ENCODE assay signal across 8 mouse cellular contexts in the genomic region with DNA sequence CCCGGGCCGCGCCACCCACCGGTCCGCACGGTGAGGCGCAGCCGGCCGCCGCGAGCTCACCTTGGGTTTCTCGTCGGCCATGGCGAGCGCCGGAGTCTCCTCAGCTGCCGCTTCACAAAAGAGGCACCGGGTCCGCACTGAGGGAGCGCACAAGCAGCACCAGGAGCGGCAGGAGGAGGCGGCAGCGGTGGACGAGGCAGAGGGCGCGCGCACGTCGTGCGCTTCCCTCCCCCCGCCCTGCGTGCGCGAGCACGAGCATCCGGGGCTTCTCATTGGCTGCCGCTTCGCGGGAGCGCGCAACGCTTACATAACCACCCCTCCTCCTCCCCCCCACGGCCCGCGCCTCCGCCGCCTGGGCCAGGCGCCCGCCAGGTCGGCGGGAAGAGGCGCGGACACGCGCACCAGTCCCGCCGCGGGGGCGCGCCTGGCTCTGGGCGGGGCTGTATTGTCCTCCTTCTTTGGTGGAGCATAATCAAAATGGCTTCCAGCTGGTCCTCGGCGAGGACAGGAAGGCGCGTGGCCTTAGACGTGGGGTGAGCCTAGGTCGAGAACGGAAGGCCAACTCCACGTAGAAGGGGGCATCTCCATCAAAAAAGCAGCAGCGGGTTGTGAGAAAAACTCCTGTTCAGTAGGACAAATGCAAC. TPM values are rescaled to one million over a fixed set of nuclear protein-coding genes. Genes with fewer than 3 reads are reported as not detected.
DNase-seq lines count a peak whose midpoint lies in the region; ATAC-seq and TF ChIP-seq lines count a peak whose summit lies in the region.

Gene Sumo2, minus strand, starts transcription at position 239 of the 644 bp plus-strand sequence.

- peak within 1 kb of the TSS; percentile 100 for H3K9ac ChIP-seq in heart, embryonic 12.5 days
- H3K9ac ChIP-seq in kidney, postnatal 0 days (ENCODE audit: low read depth, low read length): peak within 1 kb of the TSS; percentile 96
- H3K9ac ChIP-seq in liver, embryonic 11.5 days (ENCODE audit: low read depth, low read length): peak within 1 kb of the TSS; percentile 99
- H3K9ac ChIP-seq in stomach, embryonic 14.5 days (replicated peaks; ENCODE audit: low read depth, low read length): peak within 1 kb of the TSS; percentile 93

- no peaks in the 10 kb centered on the region for H3K9me3 ChIP-seq in heart, embryonic 12.5 days (replicated peaks)
- H3K9me3 ChIP-seq in kidney, postnatal 0 days (replicated peaks; ENCODE audit: low read length): no peaks in the 10 kb centered on the region
- no peaks in the 10 kb centered on the region for H3K9me3 ChIP-seq in liver, embryonic 11.5 days (ENCODE audit: control insufficient read depth, low read length)
- H3K9me3 ChIP-seq in stomach, embryonic 14.5 days (ENCODE audit: control insufficient read depth, low read depth, low read length): no peaks in the 10 kb centered on the region

- H3K4me3 ChIP-seq in heart, embryonic 12.5 days: peak within 1 kb of the TSS; percentile 100
- H3K4me3 ChIP-seq in kidney, postnatal 0 days (replicated peaks; ENCODE audit: low read depth, low read length): peak within 1 kb of the TSS; percentile 83
- peak within 1 kb of the TSS; percentile 99 for H3K4me3 ChIP-seq in liver, embryonic 11.5 days (ENCODE audit: low read depth, low read length)
- H3K4me3 ChIP-seq in stomach, embryonic 14.5 days (ENCODE audit: low read depth, low read length): peak within 1 kb of the TSS; percentile 95

- peaks cover 8% of the 10 kb centered on the region; the same call in 1 of the 2 replicates for H3K4me1 ChIP-seq in heart, embryonic 12.5 days (replicated peaks)
- H3K4me1 ChIP-seq in kidney, postnatal 0 days (replicated peaks; ENCODE audit: insufficient read depth, low read length): no peaks in the 10 kb centered on the region
- peaks cover 21% of the 10 kb centered on the region for H3K4me1 ChIP-seq in liver, embryonic 11.5 days (replicated peaks; ENCODE audit: control insufficient read depth, insufficient read depth, low read length)
- peaks cover 10% of the 10 kb centered on the region; the same call in 1 of the 2 replicates for H3K4me1 ChIP-seq in stomach, embryonic 14.5 days (ENCODE audit: control insufficient read depth, insufficient read depth, low read length)

- no peaks in the 10 kb centered on the region for H3K27me3 ChIP-seq in heart, embryonic 12.5 days (replicated peaks)
- H3K27me3 ChIP-seq in kidney, postnatal 0 days (ENCODE audit: insufficient read depth, low read length): no peaks in the 10 kb centered on the region
- H3K27me3 ChIP-seq in liver, embryonic 11.5 days (replicated peaks; ENCODE audit: control insufficient read depth, insufficient read depth, low read length): no peaks in the 10 kb centered on the region
- no peaks in the 10 kb centered on the region for H3K27me3 ChIP-seq in stomach, embryonic 14.5 days (ENCODE audit: control insufficient read depth, insufficient read depth, low read length)

- peak within 1 kb of the TSS; percentile 86 for H3K4me2 ChIP-seq in heart, embryonic 12.5 days
- H3K4me2 ChIP-seq in kidney, postnatal 0 days (ENCODE audit: low read length): peak within 1 kb of the TSS; percentile 66
- peak within 1 kb of the TSS; percentile 88 for H3K4me2 ChIP-seq in liver, embryonic 11.5 days
- peak within 1 kb of the TSS; percentile 67 for H3K4me2 ChIP-seq in stomach, embryonic 14.5 days (replicated peaks; ENCODE audit: low read depth, low read length)

- H3K27ac ChIP-seq in heart, embryonic 12.5 days (ENCODE audit: poor library complexity, severe bottlenecking): peak within 1 kb of the TSS; percentile 100
- peak within 1 kb of the TSS; percentile 100 for H3K27ac ChIP-seq in kidney, postnatal 0 days
- H3K27ac ChIP-seq in liver, embryonic 11.5 days (ENCODE audit: low read depth, low read length): peak within 1 kb of the TSS; percentile 100
- H3K27ac ChIP-seq in stomach, embryonic 14.5 days (ENCODE audit: low read length): peak within 1 kb of the TSS; percentile 99

- peak; percentile 87 for ATAC-seq in erythroid progenitor cell, adult 5-6 weeks (replicated peaks; ENCODE audit: low FRiP score, poor library complexity, severe bottlenecking)
- ATAC-seq in heart, embryonic 12.5 days (ENCODE audit: insufficient number of reproducible peaks, low FRiP score): peak; percentile 89
- ATAC-seq in kidney, postnatal 0 days (replicated peaks; ENCODE audit: low FRiP score, low read depth): peak; percentile 92
- ATAC-seq in liver, embryonic 11.5 days (replicated peaks; ENCODE audit: low FRiP score): peak; percentile 87
- peak; percentile 92 for ATAC-seq in stomach, embryonic 14.5 days (ENCODE audit: insufficient number of reproducible peaks, insufficient read depth, low FRiP score, low read depth)

- DNase-seq in CD4-positive helper T cell, adult 2 months (ENCODE audit: low read depth, low spot score): peak; percentile 99
- DNase-seq in brain, embryonic 18.5 days (ENCODE audit: low read depth, low spot score): peak; percentile 91
- DNase-seq in kidney, postnatal 0 days (ENCODE audit: low spot score): peak; percentile 93
- peak; percentile 98 for DNase-seq in liver, embryonic 11.5 days (ENCODE audit: low spot score)
- DNase-seq in naive thymus-derived CD4-positive, alpha-beta T cell, adult 2 months (ENCODE audit: low read depth): peak; percentile 99

- TF ChIP-seq CTCF in kidney, postnatal 0 days (IDR thresholded peaks at IDR 0.05; ENCODE audit: low read depth): no peak

- 2% methylated on average over 69 of the region's 70 CpGs for WGBS in heart, embryonic 12.5 days
- WGBS in kidney, postnatal 0 days: under 1% methylated on average over 60 of the region's 70 CpGs
- WGBS in liver, embryonic 11.5 days: 1% methylated on average over 57 of the region's 70 CpGs
- WGBS in stomach, embryonic 14.5 days: 1% methylated on average over 47 of the region's 70 CpGs

- peaks cover 28% of the 10 kb centered on the region for H3K36me3 ChIP-seq in heart, embryonic 12.5 days
- 0 out of 2 replicates have a peak, but pooled peaks cover 14% of the 10 kb centered on the region for H3K36me3 ChIP-seq in kidney, postnatal 0 days (ENCODE audit: insufficient read depth, low read length)
- peaks cover 26% of the 10 kb centered on the region for H3K36me3 ChIP-seq in liver, embryonic 11.5 days (ENCODE audit: control insufficient read depth, insufficient read depth, low read length)
- H3K36me3 ChIP-seq in stomach, embryonic 14.5 days (ENCODE audit: control insufficient read depth, insufficient read depth, low read length): peaks cover 24% of the 10 kb centered on the region

RNA-seq across cellular contexts. Expression of gene Sumo2, which starts in this region (rescaled TPM):
- total RNA-seq in erythroid progenitor cell, adult 5-6 weeks (2015; ENCODE audit: low replicate concordance): 450 and 609 TPM in 2 replicates
- total RNA-seq in erythroid progenitor cell, adult 5-6 weeks (2017; ENCODE audit: low replicate concordance): 286 and 389 TPM in 2 replicates
- polyA plus RNA-seq in heart, embryonic 12.5 days (2016; fragmentation: Nextera tagmentation; extraction: Ambion mirVana): 673 and 675 TPM in 2 replicates
- 1,008 and 1,013 TPM in 2 replicates for polyA plus RNA-seq in kidney, postnatal 0 days (2015; fragmentation: Nextera tagmentation; extraction: Ambion mirVana)
- polyA plus RNA-seq in liver, embryonic 11.5 days (2014; fragmentation: Nextera tagmentation; extraction: Ambion mirVana): 874 and 889 TPM in 2 replicates
- 984 and 994 TPM in 2 replicates for polyA plus RNA-seq in stomach, embryonic 14.5 days (2014; fragmentation: Nextera tagmentation; extraction: Ambion mirVana)

Comparison
In these comparisons a context has a peak if more than half of its experiments do, and no peak if none do; other contexts are left out.
1. Peak in every context shown above with its lines: DNase-seq, ATAC-seq, H3K4me3 ChIP-seq and H3K27ac ChIP-seq.